Mouse (Mus musculus) adrenal gland, postnatal 4 days (tissue): Measurements from ENCODE around the gene Mapk11. TPM values are rescaled to one million over a fixed set of nuclear protein-coding genes. Genes with fewer than 3 reads are reported as not detected.

Experiments
- DNase-seq, 2 experiments: peaks; one replicate each; pipeline ENCODE4 v3.0.0; 2021 to 2022; ENCODE audit warnings: low spot score in 2 of 2, mixed read lengths in 2 of 2
- total RNA-seq, 2 experiments: library from RNA; stranded (reverse); gene quantifications; 2 replicates each; pipeline ENCODE4 v1.2.3; 2021

The Mapk11 gene
- total RNA-seq, 2 experiments from 2014 or later = 6.9 to 8.6 TPM

DNA sequence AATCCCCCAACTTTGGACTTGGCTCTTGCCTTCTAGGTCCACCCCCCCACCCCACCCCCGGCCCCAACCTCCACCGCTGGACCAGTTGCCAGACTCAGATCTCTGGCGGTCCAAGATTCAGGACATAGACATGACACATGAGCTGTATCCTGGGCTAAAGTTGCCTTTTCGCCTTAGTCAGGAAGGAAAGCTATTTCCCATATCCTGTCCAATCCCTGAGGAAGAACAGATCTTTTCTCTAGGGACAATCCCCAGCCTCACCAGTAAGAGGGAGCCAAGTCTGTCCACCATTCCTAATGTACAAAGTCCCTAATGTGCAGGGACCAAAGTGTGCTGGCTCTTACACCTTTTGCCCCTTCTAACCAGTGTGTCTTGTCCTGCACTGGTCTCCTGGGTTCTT lies 7.5 kb downstream of the Mapk11 start:
- DNase-seq = no peak

- no peak for DNase-seq
Measured at GRCm38 (mm10) chr15:89141443-89141842, 8.0 kb downstream of the Mapk11 start.

GRCm38 (mm10) chr15:89140659-89141252 lies 8.7 kb downstream of the Mapk11 start, which contains the start of gene Mapk12:
Gene Mapk12, minus strand, starts transcription at chr15:89140703.
- DNase-seq = no peak

DNA sequence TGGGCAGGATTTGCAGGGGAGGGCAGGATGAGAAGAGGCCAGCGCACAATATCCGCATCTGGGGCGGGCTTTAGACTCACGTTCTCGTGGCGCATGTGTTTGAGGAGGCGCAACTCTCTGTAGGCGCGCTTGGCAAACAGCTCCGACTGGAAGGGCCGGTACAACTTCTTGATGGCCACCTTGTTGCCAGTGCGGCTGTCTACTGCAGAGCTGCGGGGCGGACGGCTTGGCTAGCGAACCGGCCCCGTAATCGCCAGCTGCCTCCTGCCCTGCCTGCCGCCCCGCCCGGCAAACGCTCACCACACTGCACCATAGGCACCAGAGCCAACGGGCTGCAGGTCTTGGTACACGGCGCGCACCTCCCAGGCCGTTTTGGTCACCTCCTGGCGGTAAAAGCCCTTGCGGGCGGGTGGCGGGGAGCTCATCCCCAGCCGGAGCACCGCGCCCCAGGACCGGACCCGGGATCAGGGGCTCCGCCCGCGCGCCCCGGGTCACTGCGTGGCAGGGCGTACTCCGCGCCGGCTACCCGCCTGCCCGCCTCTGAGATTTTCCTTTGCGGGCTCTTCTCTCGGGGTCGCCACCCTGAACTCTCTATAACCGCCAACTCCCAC lies 9.3 kb downstream of the Mapk11 start:
- DNase-seq = no peak

GRCm38 (mm10) chr15:89138531-89138930 lies 10.9 kb downstream of the Mapk11 start:
- no peak for DNase-seq

GRCm38 (mm10) chr15:89138046-89138405 lies 11.4 kb downstream of the Mapk11 start:
- DNase-seq = no peak

- DNase-seq = no peak
Measured at GRCm38 (mm10) chr15:89137378-89138045, 11.9 kb downstream of the Mapk11 start.

DNA sequence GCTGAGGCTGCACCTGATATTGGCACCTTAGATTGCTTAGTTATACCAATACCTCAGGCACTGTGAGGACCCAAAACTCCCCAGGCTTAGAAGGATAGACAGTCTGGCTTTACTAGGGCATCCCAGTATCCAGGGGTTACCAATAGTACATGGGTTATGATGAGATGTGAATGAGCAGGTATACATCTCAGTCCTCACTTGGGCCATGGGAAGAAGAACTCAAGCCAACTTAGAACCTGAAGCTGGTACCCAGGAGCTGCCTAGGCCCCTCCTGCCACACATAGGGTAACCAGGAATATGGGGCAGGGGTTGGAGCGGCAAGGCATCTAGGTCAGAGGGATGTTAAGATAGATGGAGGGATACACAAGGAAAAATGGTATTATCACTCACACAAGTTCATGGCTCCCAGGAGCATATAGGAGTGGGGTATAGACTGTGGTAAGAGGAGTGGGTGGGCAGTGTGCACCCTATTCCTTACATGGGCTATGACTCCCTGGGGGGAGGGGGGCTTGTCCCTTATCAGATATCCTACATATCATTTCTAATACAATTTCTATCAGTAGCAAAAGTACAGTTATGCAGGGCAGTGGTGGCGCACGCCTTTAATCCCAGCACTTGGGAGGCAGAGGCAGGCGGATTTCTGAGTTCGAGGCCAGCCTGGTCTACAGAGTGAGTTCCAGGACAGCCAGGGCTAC lies 12.8 kb downstream of the Mapk11 start:
- no peak for DNase-seq

DNA sequence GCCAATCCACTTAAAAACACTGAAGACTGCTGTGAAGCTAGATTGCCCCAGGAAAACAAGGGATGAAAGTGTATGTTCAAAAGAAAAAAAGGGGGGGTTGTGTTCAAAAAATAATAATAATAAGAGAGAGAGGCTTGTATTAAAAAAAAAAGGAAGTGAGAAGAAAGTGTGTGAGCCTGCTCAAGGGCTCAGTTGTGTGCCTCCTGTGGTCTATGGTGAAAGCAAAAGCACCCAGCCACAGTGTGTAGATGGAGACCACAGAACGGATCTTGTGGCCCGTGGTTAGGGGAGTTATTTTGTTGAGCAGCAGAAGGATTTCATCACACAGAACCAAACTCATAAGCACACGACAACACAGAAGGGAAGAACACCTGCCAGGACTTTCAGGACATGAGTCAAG lies 18.1 kb downstream of the Mapk11 start:
- DNase-seq = no peak

- no peak for DNase-seq
Measured at GRCm38 (mm10) chr15:89130245-89130644, 19.2 kb downstream of the Mapk11 start.

- peak; percentile 55 to 72 for DNase-seq
Measured at GRCm38 (mm10) chr15:89128382-89129350, 20.8 kb downstream of the Mapk11 start, which contains the start of gene Hdac10. Gene Hdac10, minus strand, starts transcription at chr15:89128700.

DNA sequence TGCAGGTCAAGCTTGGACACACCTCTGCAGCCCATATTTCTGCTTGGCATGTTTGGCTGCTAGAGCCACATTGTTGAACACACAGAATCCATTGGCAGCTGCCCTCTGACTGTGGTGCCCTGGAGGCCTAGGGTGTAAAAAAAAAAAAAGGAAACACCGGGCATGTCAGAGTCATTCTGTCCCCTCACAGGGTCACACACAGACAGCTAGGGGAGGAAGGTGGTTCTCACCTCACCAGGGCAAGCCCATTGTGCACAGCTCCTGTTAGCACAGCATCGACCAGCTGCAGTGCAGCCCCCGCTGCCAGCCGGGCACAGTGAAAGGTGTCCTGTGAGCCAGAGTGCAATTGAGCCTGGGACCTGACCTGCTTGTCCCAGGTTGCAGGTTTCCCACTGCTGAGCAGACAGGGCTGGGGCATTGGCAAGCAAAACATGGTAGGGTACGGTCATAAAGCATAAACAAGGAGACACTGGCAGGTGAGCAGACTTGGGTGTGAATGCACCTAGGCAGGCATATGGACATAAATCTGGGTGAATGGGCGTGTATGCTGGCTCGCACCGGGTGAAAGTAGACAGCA lies 22.0 kb downstream of the Mapk11 start:
- no peak for DNase-seq

- DNase-seq = no peak
Measured at GRCm38 (mm10) chr15:89126622-89127021, 22.8 kb downstream of the Mapk11 start.

DNA sequence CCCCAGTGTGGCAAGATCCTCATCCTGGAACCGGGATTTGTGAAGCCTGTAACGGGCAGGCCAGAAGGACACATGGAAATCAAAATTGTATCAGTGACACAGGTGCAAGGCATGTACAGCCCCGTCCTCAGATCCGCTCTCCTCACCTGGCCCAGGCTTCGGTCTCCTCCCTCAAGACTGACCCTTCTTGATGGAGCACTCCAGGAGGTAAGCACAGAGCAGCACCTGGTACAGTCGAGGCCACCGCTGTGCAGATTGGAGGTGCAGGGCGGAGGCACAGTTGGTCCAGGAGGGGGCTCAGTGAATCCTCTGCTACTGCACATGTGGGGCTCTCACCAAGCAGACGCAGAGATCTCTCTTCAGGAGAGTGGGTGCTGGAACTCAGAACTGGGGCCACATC lies 24.1 kb downstream of the Mapk11 start:
- DNase-seq = no peak

GRCm38 (mm10) chr15:89124312-89124711 lies 25.1 kb downstream of the Mapk11 start:
- DNase-seq = no peak

DNA sequence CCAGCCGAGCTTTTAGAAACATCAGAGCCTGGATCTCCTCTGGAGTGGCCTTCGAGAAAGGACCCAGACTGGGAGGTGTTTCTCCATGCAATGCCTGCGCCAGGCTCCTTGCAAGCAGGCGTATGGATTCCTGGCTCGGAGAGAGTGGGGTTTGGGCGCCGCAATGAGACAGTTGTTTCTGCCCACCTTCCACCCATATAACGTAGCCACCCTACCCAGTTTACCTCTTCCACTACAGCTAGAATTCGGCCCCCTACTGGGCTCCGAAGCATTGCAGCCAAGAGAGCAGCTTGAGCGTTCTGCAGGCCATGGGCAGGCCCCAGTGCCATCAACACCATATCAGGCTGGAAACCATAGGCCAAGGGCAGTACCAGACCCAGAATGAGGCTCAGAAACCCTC lies 25.8 kb downstream of the Mapk11 start:
- DNase-seq = no peak

DNA sequence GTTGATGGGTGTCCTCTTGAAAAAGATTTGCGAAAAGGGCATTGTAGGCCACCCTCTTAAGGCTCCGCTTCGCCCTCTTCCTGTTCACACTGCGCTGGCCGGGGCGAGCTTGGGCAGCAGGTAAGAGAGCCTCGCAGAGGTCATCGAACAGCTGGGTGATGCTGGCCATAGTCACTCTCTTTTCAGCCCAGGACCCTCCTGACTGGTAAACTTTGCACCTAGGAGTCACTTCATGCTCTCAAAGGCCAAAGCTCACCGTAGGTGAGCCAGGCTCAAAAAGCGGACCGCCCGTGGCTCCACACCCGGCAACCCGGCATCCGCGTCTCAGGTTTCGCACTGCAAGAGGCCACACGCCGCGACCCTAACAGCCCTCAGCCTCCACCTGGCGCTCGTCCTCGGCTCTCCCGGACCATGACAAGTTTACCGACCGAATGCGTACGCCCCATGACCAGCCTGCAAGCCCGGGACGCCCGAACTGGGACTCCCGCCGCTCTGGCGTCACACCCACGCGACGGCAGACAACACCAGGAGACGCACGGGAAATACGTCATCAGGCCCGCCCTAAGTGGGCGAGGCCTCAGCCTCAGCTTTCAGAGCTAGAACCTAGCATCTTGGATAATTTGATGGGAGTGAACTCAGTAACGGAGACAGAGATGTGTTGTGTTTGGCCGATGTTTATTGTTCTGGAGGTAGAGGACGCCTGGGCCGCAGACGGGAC lies 26.6 kb downstream of the Mapk11 start, which contains the start of gene Tubgcp6:
Gene Tubgcp6 (minus strand): TSS at position 464 of the 718 bp plus-strand sequence.
- peak; percentile 92 for DNase-seq

DNA sequence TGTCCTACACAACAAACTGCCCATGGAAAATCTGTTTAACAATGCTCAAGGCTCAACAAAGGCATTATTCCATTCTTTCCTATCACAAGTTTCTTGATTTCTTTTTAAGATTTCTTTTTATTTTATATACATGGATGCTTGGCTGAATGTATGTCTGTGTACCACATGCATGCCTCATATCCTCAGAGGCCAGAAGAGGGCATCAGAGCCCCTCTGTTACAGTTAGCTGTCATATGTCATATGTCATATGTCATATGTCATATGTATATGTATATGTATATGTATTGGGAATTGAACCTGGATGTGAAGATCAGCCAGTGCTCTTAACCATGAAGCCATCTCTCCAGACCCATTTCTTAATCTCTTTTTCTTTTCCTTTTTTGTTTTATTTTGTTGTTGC lies 31.4 kb downstream of the Mapk11 start:
- DNase-seq = no peak

DNA sequence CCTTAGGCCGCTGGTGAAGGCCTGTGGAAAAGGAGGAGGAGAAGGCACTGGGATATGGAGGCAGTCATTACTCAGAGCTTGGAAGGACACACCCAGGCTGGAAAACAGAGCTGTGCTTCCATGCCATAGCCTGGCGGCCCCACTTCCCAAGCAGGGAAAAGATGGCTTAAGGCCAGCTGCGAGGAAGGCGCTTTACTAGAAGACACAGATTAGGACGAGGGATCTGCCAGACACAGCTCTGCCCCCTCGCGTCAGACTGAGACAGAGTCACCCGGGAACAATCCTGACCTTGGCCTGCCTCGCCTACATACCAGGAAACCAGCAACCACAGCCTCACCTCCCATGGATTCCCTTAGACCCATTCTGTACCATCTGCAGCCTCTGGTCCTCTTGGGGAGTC lies 39.3 kb downstream of the Mapk11 start:
- peak in 1 of 2 experiments; percentile 46 for DNase-seq

- no peak for DNase-seq
Measured at GRCm38 (mm10) chr15:89106976-89107375, 42.5 kb downstream of the Mapk11 start.
